Mouse (Mus musculus) MN1 (cell line): Measurements from ENCODE around the gene Git2.

Experiments used
- DNase-seq: peaks from one replicate; pipeline ENCODE4 v3.0.0-alpha.2; 2016; ENCODE audit warnings: low spot score

Git2 gene

DNA sequence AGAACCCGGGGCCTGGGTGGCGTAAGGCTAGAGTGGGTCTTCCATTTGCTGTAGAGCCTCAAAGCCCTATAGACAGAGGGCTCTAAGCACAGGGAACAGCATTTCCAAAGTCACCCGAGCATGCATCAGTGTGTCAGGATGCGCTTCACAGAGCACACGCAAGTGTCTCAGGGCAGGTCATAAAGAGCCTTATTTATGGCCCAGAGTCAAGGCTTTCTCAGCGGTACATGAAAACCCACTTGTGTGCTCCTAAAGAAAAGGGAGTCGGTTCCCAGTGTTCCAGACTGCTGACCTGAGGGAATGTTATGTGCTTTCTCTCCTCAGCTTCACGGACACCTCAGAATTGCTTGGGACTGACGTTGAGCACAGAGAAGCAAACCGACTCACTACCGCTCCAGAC, 54.5 kb downstream of the Git2 start:
- no peak for DNase-seq

GRCm38 (mm10) chr5:114719928-114720270, 55.4 kb downstream of the Git2 start:
- DNase-seq, result no peak

DNA sequence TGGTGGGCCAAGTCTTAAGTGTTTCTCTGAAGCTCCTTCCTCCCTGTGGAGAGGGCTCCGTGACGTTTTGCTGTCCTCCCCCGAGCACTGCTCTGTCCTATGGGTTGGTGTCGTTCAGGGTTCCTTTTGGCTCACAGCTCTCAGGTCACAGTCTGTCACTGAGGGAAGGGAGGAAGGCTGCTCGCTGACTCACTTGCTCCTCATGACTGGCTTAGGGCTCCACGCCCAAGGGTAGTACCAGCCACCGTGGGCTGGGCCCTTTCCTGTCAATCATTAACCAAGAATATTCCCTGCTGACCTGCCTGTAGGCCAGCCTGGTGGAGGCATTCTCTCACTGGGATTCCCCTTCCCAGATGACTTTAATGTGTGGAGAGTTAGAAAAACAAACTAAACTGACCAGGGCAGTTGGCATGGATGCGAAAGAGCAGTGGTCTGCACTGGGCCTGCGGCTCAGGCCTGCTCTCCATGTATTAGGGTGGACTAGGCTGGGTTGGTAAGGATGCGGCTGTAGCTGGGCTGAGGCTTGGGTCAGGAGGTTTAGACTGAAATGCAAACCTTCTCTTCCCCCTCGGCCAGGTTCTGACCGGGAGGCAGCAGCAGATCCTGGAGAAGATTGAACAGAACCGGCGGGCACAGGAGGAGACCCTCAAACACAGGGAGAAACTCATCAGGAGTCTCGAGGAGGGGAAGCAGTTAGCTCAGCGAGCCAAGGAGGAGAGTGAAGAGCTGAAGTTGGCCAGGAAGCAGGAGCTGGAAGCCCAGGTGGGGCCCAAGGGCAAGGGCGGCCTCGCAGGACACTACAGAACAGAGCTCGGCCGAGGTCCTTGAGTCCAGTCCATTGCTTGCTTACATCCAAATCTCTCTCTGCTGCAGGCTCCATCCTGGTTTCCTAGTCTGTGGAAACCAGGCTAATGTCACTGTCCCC, 56.1 kb downstream of the Git2 start:
- no peak for DNase-seq

- DNase-seq, result no peak
Measured at GRCm38 (mm10) chr5:114718483-114718882, 56.8 kb downstream of the Git2 start.

- no peak for DNase-seq
Measured at GRCm38 (mm10) chr5:114717937-114718336, 57.4 kb downstream of the Git2 start.

DNA sequence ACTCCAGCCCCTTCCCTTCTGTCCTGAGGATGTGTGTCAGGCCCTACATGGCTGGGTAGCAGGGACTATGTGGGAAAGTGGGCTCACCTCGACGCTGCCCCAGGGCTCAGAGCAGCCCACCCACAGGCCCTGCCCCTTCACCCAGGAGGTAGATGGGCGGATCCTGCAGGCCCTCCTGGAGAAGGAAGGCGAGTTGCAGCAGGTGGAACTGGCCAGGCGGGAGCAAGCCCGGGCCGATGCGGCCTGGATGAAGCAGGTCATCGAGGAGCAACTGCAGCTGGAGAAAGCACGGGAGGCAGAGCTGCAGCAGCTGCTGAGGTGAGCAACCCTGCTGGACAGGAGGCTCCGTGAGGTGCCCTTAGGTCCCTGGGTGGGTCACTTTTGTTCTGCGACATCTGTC, 58.0 kb downstream of the Git2 start:
- DNase-seq, result no peak

GRCm38 (mm10) chr5:114714551-114714950, 60.8 kb downstream of the Git2 start:
- DNase-seq, result no peak

- DNase-seq, result no peak
Measured at GRCm38 (mm10) chr5:114709357-114709756, 66.0 kb downstream of the Git2 start.

- no peak for DNase-seq
Measured at GRCm38 (mm10) chr5:114708491-114708890, 66.8 kb downstream of the Git2 start.

DNA sequence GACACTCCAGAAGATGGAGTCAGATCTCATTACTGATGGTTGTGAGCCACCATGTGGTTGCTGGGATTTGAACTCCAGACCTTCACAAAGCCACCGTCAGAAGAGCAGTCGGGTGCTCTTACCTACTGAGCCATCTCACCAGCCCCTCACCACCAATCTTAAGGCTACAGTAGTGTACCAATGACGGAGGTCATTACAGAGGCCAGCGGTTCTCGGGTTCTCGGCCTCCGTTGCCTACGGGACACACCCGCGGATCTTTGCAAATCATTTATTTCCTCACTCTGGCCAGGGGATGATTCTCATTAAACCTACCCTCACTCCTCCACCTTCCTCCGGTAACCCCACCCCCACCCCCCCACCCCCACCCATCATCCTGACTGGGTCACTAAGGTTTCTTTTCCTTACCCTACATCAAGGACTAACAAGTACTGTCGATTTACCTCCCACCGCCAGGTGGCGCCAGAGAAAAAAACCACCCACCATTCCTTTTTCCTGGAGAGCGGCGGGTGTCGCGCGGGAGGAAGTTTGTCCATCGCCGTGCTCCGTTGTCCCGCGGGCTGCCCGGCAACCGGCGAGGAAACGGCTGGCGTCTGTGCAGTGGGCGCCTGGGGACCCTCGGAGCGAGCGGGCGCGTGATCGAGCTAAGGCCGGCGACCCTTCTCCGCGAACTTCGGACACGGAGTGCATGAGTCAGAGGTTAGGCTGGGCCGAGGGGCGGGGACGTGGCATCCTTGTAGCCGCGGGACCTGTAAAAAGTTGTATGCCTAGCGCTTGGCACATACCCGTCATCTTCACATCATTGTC, 67.8 kb downstream of the Git2 start, which contains the start of gene Tchp:
TSS of gene Tchp (plus strand) at position 496 of the 804 bp plus-strand sequence.
- peak; percentile 83 for DNase-seq

DNA sequence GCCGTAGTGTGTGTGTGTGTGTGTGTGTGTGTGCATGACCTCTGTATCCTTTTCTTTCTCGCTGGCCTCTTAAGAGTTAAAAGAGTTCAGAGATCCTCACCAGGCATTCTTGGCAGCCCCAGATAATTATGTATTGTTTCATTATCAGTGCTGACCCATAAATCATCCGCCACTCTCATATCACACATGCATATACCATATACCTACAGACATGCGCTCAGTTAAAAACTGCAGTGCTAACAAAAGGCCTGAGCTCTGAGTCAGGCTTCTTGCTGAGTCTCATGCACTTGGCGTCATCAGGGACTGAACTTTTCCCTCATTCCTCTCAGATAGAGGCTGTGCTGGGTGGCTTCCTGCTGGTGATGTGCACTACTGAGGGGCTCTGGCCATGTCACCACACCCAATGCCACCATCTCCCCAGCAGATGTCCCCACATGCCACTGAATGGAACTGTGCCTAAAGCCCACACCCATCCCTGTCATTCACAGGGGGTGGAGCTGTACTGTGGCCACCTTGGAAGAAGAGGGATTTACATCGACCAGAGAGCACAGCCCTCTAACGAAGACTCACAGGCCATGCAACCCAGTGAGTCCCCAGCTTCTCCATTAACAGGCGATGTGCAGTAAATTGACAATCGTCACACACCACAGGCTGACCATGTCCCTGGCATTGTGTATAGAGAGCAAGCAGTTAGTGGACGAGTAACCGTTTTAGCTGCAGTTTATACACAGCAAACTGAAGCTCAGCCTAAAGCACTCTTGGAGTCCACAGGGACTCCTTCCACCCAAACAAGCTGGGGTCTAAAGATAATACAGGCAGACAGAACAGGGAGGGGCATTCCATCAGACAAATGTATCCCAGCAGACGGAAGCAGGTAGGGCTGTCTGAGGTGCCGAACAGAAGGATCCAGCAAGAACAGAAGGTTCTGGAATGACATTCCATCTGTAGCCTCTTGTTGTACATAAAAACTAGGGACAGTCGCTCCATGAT, 72.6 kb downstream of the Git2 start:
- DNase-seq, result peak; percentile 30

DNA sequence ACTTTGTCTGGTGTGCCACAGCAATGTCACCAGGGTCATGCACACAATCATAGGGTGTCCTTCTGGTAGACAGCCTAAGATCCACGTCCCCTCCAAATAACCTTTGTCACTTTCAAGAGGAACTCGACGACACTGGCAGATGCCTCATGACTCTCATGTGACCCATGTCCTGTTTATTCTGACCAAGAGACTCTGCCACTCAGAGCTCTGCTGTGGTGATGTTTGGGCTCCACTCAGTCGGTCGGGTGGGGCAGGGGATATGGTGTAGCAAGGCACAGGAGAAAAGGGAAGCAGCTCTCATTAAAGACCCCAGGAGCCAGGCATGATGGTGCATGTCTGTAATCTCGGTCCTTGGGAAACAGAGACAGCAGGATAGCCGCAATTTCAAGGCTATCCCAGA, 76.3 kb downstream of the Git2 start:
- DNase-seq, result no peak

DNA sequence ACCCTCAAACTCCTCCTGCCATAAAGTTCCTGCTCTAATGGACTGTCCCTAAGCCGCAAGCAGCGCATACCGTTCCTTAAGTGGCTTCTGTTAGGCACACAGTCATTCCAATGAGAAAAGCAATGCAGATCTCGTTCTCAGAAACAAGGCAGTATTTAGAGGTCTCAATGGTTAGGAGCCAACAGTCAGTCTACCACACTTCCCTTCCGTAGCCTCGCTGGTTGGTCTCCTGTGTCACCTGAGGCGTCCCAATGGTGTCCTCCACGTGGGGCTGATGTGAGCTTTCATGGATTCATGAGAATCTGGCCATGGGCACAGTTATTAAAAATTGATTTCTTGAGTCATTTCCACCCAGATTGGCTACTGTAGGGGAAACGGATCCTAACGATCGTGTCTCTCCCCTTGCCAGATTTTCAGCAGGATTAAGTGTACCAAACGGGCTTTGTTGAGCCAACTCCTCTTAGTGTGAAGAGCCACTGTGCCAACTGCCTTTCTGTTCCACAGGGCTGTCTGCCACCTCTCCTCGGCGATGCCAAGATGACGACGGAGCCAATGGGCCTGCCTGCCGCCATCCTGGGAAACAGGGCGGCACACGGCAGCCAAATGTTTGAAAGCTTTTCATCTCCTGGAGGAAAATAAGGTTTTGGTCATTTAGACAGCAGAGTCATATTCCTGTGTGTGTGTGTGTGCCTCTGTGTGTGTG, 77.1 kb downstream of the Git2 start:
- no peak for DNase-seq

GRCm38 (mm10) chr5:114696939-114697338, 78.4 kb downstream of the Git2 start:
- DNase-seq, result no peak

GRCm38 (mm10) chr5:114695775-114696174, 79.5 kb downstream of the Git2 start:
- no peak for DNase-seq

GRCm38 (mm10) chr5:114690633-114691567, 84.4 kb downstream of the Git2 start, which contains the start of gene Gltp:
Gene Gltp, minus strand, starts transcription at chr5:114690984.
- peak; percentile 88 for DNase-seq

DNA sequence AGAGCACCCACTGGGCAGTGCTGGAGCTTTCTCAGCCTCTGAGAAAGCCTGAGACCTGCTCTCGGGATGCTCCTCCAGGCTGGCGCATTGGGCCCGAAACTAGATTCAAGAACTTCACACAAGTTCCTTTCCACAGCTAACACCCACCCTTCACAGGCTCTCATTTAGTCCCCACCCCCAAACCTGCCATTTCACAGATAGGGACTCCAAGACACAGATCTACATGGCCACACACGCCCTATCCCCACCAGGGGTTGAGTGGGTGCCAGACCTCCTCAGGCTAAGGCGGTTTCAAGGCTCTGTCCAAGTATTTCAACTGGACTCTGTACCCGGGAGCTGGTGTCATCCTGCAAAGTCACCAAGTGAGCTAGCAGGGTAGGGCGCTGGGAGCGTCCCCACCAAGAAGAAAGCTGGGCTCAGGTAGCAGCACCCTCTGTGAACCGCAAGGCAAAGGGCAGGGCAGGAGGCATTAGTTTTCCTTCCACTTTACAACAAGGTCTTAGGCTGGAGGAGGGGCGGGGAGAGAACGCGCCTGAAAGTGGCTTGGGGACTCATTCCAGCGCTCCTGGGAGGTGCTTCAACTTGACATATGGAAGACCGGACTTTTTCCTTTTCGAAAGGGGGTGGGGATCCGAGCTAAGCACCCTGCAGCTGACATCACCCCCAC, 85.5 kb downstream of the Git2 start:
- DNase-seq, result no peak

DNA sequence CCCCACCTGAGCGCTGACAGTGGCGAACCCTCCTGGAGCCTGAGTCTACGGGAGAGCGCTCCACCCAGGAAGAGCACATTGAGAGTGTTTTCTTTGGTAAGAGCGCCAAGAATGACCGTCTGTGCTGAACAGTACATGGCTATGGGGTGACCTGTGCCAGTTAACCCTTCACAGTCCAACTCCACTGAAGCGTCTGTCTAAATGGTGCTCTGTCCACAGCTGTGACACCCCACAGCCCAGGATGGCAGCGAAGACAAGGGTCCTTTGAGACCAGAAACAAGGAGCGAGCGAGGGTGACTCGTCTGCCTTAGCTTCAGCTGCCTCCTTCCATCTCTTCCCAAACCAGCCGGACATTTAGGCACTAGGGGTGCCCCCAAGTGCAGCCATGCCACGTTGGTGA, 86.6 kb downstream of the Git2 start:
- no peak for DNase-seq

DNA sequence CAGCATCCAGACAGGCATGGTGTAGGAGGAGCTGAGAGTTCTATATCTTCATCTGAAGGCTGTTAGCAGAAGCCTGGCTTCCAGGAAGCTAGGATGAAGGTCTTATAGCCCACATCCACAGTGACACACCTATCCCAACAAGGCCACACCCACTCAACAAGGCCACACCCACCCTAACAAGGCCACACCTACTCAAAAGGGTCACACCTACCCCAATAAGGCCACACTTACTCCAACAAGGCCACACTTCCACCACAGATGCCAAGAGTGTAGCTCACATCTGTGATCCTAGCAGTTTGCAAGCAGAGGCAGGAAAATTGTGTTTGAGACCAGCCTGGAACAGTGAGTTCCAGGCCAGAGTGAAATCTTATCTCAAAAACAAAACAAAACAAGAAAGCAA, 87.4 kb downstream of the Git2 start:
- no peak for DNase-seq
